Mouse (Mus musculus): ENCODE data around the gene Hoxd3.

Gene Hoxd3

GRCm38 (mm10) chr2:74726973-74727639, 15.4 kb downstream of the Hoxd3 start:
- DNase-seq (ENCODE audit: low spot score in 2 of 2), result no peak

DNA sequence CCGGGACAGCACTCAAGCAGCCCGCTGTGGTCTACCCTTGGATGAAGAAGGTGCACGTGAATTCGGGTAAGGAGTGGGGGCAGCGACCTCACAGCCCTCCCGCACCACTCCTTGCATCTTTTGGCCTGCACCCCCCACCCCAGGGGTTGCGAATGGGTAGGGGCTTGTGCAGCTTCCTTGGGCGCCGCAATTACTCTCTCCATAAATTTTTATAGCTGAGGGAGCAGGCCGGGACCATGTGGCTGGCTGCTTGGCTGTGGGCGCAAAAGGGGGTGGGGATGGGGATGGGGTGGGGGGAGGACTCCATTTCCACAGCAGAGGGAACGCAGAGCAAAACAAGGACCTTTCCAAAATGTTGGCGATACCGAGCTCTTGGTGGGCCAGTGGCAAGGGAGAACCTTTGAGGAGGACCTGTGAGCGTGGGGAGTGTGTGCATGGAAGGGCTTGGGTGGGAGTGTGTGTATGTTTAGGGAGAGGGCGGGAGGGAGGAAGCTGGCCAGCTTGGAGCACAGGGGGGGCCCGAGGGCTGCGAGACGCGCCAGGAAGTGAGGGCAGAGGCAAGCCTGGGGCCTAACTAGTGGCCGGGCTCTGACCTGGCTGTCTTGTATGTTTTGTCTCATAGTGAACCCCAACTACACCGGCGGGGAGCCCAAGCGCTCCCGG, 16.0 kb downstream of the Hoxd3 start:
- no peak for DNase-seq (ENCODE audit: low spot score in 2 of 2)

DNA sequence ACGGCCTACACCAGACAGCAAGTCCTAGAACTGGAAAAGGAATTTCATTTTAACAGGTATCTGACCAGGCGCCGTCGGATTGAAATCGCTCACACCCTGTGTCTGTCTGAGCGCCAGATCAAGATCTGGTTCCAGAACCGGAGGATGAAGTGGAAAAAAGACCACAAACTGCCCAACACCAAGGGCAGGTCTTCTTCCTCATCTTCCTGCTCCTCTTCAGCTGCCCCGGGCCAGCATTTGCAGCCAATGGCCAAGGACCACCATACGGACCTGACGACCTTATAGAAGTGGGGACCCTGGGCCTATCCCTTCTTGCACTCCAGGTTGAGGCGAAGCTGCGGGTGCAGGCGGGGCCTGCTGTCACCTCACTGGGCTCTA, 16.6 kb downstream of the Hoxd3 start:
- DNase-seq (ENCODE audit: low spot score in 2 of 2), result no peak

GRCm38 (mm10) chr2:74730331-74730730, 18.6 kb downstream of the Hoxd3 start:
- no peak for DNase-seq (ENCODE audit: low spot score in 2 of 2)

- DNase-seq (ENCODE audit: low spot score in 2 of 2), result no peak
These were observed 19.3 kb downstream of the Hoxd3 start for GRCm38 (mm10) chr2:74731055-74731454.

DNA sequence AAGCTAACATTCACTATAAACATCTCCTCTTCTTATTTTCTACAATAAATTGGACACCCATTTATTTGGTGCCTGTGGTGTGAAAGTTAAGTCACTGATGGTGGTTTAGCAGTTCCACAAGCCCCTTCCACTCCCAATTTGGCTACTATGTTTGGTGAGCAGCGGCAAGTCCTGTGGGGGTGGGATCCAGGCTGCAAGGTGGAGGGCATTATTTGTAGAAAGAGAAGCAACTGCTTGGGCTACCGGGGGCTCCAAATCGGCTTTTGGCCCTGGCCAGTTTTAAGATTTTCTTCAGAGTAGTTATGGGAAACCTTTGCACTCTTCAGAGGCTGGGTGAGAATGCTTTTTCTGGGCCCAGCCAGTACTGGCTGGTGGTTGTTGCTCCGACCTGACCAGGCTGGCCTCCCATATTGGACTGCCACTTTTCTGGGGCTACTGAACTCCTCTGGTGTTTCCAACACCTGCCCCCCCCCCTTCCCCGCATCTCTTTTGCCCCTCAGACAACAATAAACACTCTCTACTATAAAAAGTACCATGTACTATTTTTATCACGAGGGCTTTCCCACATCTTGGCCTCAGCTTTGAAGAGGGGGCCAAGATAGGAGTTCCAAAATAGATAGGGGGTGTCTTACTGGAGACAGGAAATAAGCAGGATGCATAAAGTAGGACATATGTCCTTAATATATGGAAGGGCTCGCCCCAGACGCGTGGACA, 20.2 kb downstream of the Hoxd3 start:
- no peak for DNase-seq (ENCODE audit: low spot score in 2 of 2)

DNA sequence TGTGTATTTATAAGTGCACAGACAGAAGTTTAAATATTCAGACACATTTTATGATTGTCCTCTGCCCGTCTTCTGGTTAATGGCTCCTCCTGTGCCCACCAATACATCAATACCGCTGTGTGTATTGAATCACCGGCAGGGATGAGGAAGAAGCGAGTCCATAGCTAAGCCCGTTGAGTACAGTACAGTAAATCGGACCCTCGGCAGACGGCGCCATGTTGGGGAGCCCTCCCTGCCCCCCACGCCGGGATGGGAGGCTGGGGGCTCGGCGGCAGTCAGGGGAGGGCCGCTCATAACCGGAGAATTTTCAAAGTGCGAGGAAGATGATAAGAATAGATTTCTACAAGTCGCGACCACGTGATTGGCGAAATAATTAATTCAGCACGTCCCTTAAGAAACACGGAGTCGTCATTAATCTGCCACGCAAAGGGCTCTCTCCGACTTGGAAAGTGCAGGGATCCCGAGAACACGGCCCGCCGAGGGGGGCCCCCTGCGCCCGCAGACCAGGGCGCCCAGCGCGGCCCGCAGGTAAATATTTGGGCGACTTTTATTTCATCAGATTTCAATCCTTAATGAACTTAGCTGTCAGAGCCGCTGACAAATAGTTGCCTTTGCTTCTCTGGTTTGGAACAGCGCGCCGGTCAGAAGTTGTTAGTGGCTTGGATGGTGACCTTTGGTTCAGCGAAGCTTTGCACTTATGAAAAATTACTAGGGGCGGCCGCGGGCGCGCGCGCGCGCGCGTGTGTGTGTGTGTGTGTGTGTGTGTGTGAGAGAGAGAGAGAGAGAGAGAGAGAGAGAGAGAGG, 21.0 kb downstream of the Hoxd3 start:
- no peak for DNase-seq (ENCODE audit: low spot score in 2 of 2)

GRCm38 (mm10) chr2:74733317-74733661, 21.6 kb downstream of the Hoxd3 start:
- DNase-seq (ENCODE audit: low spot score in 2 of 2), result no peak

GRCm38 (mm10) chr2:74733765-74734164, 22.0 kb downstream of the Hoxd3 start:
- no peak for DNase-seq (ENCODE audit: low spot score in 2 of 2)

DNA sequence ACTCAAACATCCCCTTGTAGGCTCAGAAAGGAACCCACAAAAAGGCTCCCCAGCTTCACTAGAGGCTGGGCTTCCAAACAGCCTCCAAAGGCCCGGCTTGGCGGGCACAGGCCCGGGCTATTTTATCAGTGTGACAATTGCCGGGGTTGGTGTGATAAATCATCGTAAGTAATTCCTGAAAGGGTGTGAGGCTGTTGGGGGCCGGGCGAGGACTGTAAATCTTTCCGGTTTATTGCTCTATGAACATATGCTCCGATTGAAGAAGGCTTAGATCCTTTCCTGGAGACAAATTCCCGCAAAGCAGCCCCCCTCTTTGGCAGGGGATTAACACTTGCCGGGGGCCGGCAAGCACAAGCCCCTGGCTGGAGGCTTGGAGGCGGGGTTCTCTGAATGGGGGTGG, 22.7 kb downstream of the Hoxd3 start:
- DNase-seq (ENCODE audit: low spot score in 2 of 2), result no peak

DNA sequence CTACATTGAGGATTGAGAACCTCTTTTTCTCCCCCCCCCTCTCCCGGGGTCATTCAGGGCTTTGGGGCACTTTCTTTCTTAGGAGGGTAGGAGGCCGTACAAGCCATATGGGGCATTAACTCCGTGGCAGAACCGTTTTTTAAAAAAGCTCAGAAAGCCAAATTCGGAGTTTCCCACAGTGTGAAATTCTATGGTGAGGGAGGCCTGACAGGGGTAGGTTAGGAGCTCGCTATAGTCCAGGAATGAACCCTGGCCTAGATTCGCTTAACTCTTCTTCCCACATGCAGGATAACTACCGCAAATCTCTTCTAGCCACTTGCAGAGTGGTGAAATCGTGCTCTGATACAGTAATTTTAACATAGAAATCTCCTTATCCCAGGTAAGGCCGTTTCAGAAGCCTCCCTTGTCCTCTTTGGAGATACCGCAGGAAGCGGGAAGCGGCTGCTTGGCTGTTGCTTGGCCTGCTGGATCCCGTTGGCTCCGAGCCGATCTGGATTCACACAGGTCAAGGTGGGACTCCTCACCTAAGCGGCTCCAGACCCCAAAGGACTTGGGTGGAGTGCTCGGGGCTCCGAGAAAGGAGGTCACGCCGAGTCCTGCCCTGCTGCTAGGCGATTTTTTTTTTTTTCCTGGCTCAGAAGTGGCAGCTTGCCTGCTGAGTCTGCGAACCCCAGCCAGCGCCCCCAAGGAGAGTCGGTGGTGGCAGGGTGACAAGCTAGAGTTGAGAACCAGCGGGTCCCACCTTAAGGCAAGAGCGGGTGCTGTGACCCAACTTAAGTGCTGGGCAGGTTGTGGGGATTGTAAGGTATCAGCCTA, 23.5 kb downstream of the Hoxd3 start:
- DNase-seq (ENCODE audit: low spot score in 2 of 2), result no peak

- DNase-seq (ENCODE audit: low spot score in 2 of 2), result no peak
These were observed 24.3 kb downstream of the Hoxd3 start for GRCm38 (mm10) chr2:74735851-74736687.

- DNase-seq (ENCODE audit: low spot score in 2 of 2), result no peak
These were observed 25.2 kb downstream of the Hoxd3 start for GRCm38 (mm10) chr2:74736688-74737577.

GRCm38 (mm10) chr2:74737578-74738070, 25.9 kb downstream of the Hoxd3 start:
- DNase-seq (ENCODE audit: low spot score in 2 of 2), result no peak

- DNase-seq (ENCODE audit: low spot score in 2 of 2), result no peak
These were observed 27.1 kb downstream of the Hoxd3 start for GRCm38 (mm10) chr2:74738623-74739475.

GRCm38 (mm10) chr2:74739476-74739800, 27.7 kb downstream of the Hoxd3 start:
- no peak for DNase-seq (ENCODE audit: low spot score in 2 of 2)

DNA sequence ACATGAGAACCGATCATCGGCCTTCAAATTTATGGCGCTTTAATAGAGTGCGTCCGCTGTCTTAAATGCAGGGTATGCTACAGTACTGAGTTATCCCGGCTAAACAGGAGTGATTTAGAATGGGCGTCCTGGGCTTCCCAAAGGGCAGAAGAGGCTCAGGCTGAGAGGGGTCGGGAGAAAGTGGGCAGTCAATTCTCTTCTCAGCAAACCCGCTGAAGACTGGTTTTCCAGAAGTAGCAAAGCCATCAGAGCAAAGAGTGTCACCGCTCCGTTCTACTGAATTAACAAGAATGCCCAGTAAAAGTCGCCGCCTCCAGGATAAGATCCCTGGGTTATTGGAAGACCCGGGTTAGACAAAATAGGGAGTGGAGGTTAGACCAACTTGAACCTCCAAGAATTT, 28.1 kb downstream of the Hoxd3 start:
- DNase-seq (ENCODE audit: low spot score in 2 of 2), result no peak

DNA sequence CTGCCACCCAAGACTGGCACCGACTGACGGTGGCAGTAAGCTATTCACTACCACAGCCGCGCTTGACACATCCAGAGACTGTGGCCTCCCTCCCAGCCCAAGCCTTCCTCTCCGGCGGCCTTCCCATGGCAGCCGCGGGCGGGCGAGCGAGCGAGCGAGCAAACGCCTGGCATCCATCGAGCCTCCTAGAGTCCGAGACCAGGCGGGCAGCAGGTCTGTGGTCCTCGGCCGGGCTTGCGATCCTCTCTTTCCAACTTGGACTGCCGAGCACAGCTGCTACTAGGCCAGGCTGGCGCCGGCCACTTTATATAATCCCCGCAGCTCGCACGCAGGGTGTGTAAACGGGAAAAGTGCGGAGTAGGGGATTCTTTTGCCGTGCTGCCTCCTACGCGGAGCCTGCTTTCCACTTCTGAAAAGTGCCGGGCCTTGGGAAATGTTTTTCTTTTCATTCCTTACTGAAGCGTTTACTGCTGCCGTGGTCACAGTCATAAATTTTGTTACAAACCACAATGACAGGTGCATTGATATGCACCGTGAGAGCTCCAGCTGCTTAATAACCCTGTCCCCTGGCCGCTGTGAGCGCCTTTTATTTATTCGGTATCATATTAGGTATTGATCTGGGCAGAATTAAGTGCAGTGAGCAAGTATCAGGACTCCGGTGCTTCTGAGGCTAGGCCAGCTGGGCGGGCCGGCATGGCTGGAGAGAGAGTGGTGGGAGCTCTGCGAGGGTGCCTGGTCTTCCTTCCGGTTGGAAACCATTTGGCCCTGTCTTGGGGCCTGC, 28.8 kb downstream of the Hoxd3 start:
- peak in 1 of 2 experiments; percentile 58 for DNase-seq (ENCODE audit: low spot score in 2 of 2)
